ENCODE assay signal across 21 mouse cellular contexts in genomic region chr4:107323113-107323512, GRCm38 (mm10). TPM values are rescaled to one million over a fixed set of nuclear protein-coding genes. Genes with fewer than 3 reads are reported as not detected.
"Had no signal": no experiment of that assay in that cellular context is flagged by ENCODE, and none has a peak within 500 bp of the region (broad histone marks: within the 10 kb centered on the region; RNA-seq: fewer than 3 reads in every experiment).

No protein-coding gene starts in this region.

- H3K9me3 ChIP-seq: megakaryocyte, embryonic 14.5 days; midbrain, embryonic 13.5 days; midbrain, embryonic 15.5 days; neural tube, embryonic 12.5 days had no signal

- H3K4me3 ChIP-seq: megakaryocyte, embryonic 14.5 days; midbrain, embryonic 13.5 days; midbrain, embryonic 15.5 days; neural tube, embryonic 12.5 days had no signal

- H3K4me1 ChIP-seq: midbrain, embryonic 13.5 days; midbrain, embryonic 15.5 days; neural tube, embryonic 12.5 days had no signal

- ATAC-seq: midbrain, embryonic 13.5 days; midbrain, embryonic 15.5 days had no signal

- H3K4me2 ChIP-seq: lung, embryonic 14.5 days; midbrain, embryonic 11.5 days; midbrain, embryonic 13.5 days; midbrain, embryonic 15.5 days; neural tube, embryonic 12.5 days had no signal

- H3K9ac ChIP-seq: lung, embryonic 14.5 days; midbrain, embryonic 13.5 days; midbrain, embryonic 15.5 days; neural tube, embryonic 12.5 days had no signal

- H3K27me3 ChIP-seq: megakaryocyte, embryonic 14.5 days; midbrain, embryonic 13.5 days; midbrain, embryonic 15.5 days; neural tube, embryonic 12.5 days had no signal

- H3K27ac ChIP-seq: macrophage; midbrain, embryonic 13.5 days; midbrain, embryonic 15.5 days; neural tube, embryonic 12.5 days had no signal

- DNase-seq: lung, adult 18-20 months; lung, embryonic 14.5 days; lung, postnatal 14 days; lung, postnatal 36 days; right cerebral cortex, postnatal 14 days; spleen, adult 18-20 months; thymus, adult 18-20 months; thymus, postnatal 14 days; thymus, postnatal 36 days had no signal

RNA-seq across cellular contexts. Expression of gene Dio1, which starts 16.1 kb away (rescaled TPM):
- total RNA-seq: megakaryocyte progenitor cell, adult 5-6 weeks; midbrain, postnatal 0 days; monocyte, adult 5-6 weeks; neutrophil, adult 5-6 weeks had no signal
- polyA plus RNA-seq: lung, embryonic 14.5 days; macrophage; midbrain, embryonic 11.5 days; midbrain, embryonic 15.5 days; midbrain, postnatal 0 days; neural tube, embryonic 12.5 days; neural tube, embryonic 14.5 days; stomach, embryonic 14.5 days had no signal
